Mouse (Mus musculus): ENCODE data around the gene Aqr.
"Not testable (repeated sequence)": the region's sequence is repeated elsewhere in the genome, so short reads cannot be mapped to it uniquely, and the experiment has no call there.

Aqr gene

GRCm38 (mm10) chr2:114186924-114187323 is at the start of gene Aqr:
TSS of gene Aqr (minus strand) at chr2:114187024.
- not testable (repeated sequence) for ATAC-seq (ENCODE audit: low TSS enrichment)

- ATAC-seq (ENCODE audit: low TSS enrichment), result no peak
These were observed 49.7 kb upstream of the Aqr start for GRCm38 (mm10) chr2:114236566-114236965.

- ATAC-seq (ENCODE audit: low TSS enrichment), result no peak
These were observed 48.8 kb upstream of the Aqr start for GRCm38 (mm10) chr2:114235584-114235983.

- no peak for ATAC-seq (ENCODE audit: low TSS enrichment)
These were observed 44.4 kb upstream of the Aqr start for GRCm38 (mm10) chr2:114231248-114231647.

- ATAC-seq (ENCODE audit: low TSS enrichment), result no peak
These were observed 41.8 kb upstream of the Aqr start for GRCm38 (mm10) chr2:114228672-114229071.

- ATAC-seq (ENCODE audit: low TSS enrichment), result no peak
These were observed 18.2 kb upstream of the Aqr start for GRCm38 (mm10) chr2:114205036-114205435.

- ATAC-seq (ENCODE audit: low TSS enrichment), result peak; percentile 44; the same call in 1 of the 2 replicates
These were observed 14.8 kb upstream of the Aqr start for GRCm38 (mm10) chr2:114201574-114201973.

- ATAC-seq (ENCODE audit: low TSS enrichment), result peak; percentile 99
These were observed 14.2 kb upstream of the Aqr start, which contains the start of gene Zfp770 for GRCm38 (mm10) chr2:114200932-114201559. TSS of gene Zfp770 (minus strand) at chr2:114201469.

GRCm38 (mm10) chr2:114196421-114196820 is 9.6 kb upstream of the Aqr start:
- ATAC-seq (ENCODE audit: low TSS enrichment), result no peak

- ATAC-seq (ENCODE audit: low TSS enrichment), result no peak
These were observed 8.8 kb downstream of the Aqr start for GRCm38 (mm10) chr2:114177802-114178733.

- ATAC-seq (ENCODE audit: low TSS enrichment), result peak; percentile 100
These were observed 12.0 kb downstream of the Aqr start for GRCm38 (mm10) chr2:114174651-114175484.

GRCm38 (mm10) chr2:114173248-114173647 is 13.6 kb downstream of the Aqr start:
- ATAC-seq (ENCODE audit: low TSS enrichment), result no peak

GRCm38 (mm10) chr2:114167837-114168236 is 19.0 kb downstream of the Aqr start:
- ATAC-seq (ENCODE audit: low TSS enrichment), result peak; percentile 89

GRCm38 (mm10) chr2:114161978-114162377 is 24.8 kb downstream of the Aqr start:
- no peak for ATAC-seq (ENCODE audit: low TSS enrichment)

GRCm38 (mm10) chr2:114157345-114157744 is 29.5 kb downstream of the Aqr start:
- no peak for ATAC-seq (ENCODE audit: low TSS enrichment)

GRCm38 (mm10) chr2:114156639-114157038 is 30.2 kb downstream of the Aqr start:
- ATAC-seq (ENCODE audit: low TSS enrichment), result no peak

GRCm38 (mm10) chr2:114153247-114153646 is 33.6 kb downstream of the Aqr start:
- ATAC-seq (ENCODE audit: low TSS enrichment), result no peak

GRCm38 (mm10) chr2:114146864-114147458 is 39.9 kb downstream of the Aqr start:
- no peak for ATAC-seq (ENCODE audit: low TSS enrichment)

- no peak for ATAC-seq (ENCODE audit: low TSS enrichment)
These were observed 41.5 kb downstream of the Aqr start for GRCm38 (mm10) chr2:114145315-114145801.

GRCm38 (mm10) chr2:114144915-114145314 is 41.9 kb downstream of the Aqr start:
- no peak for ATAC-seq (ENCODE audit: low TSS enrichment)

GRCm38 (mm10) chr2:114143842-114144241 is 43.0 kb downstream of the Aqr start:
- ATAC-seq (ENCODE audit: low TSS enrichment), result no peak
